Mouse (Mus musculus) kidney, postnatal 10 days (tissue): ENCODE data around the gene Arhgap35.

Experiments
- DNase-seq: peaks from one replicate; pipeline ENCODE4 v3.0.0; 2021; ENCODE audit warnings: mixed read lengths

Gene Arhgap35

GRCm38 (mm10) chr7:16601683-16602102 lies 13.1 kb downstream of the Arhgap35 start:
- DNase-seq = no peak

- peak; percentile 24 for DNase-seq
These were observed 15.8 kb downstream of the Arhgap35 start for GRCm38 (mm10) chr7:16599006-16599405.

GRCm38 (mm10) chr7:16591292-16591691 lies 23.5 kb downstream of the Arhgap35 start:
- no peak for DNase-seq

GRCm38 (mm10) chr7:16587649-16588048 lies 27.1 kb downstream of the Arhgap35 start:
- no peak for DNase-seq

GRCm38 (mm10) chr7:16584384-16584783 lies 30.4 kb downstream of the Arhgap35 start:
- DNase-seq = no peak

GRCm38 (mm10) chr7:16583775-16584174 lies 31.0 kb downstream of the Arhgap35 start:
- no peak for DNase-seq

- DNase-seq = no peak
These were observed 32.5 kb downstream of the Arhgap35 start for GRCm38 (mm10) chr7:16582299-16582698.

- peak; percentile 63 for DNase-seq
These were observed 33.3 kb downstream of the Arhgap35 start for GRCm38 (mm10) chr7:16581276-16582100.

GRCm38 (mm10) chr7:16576719-16577118 lies 38.1 kb downstream of the Arhgap35 start:
- DNase-seq = no peak

GRCm38 (mm10) chr7:16571191-16571590 lies 43.6 kb downstream of the Arhgap35 start:
- DNase-seq = no peak

- no peak for DNase-seq
These were observed 44.1 kb downstream of the Arhgap35 start for GRCm38 (mm10) chr7:16570737-16571136.

- peak; percentile 44 for DNase-seq
These were observed 50.3 kb downstream of the Arhgap35 start for GRCm38 (mm10) chr7:16564491-16564890.

GRCm38 (mm10) chr7:16557783-16558538 lies 56.8 kb downstream of the Arhgap35 start:
- no peak for DNase-seq

GRCm38 (mm10) chr7:16557251-16557650 lies 57.5 kb downstream of the Arhgap35 start:
- no peak for DNase-seq

- DNase-seq = no peak
These were observed 60.6 kb downstream of the Arhgap35 start for GRCm38 (mm10) chr7:16554215-16554614.

GRCm38 (mm10) chr7:16551581-16551980 lies 63.2 kb downstream of the Arhgap35 start:
- no peak for DNase-seq

- DNase-seq = no peak
These were observed 65.5 kb downstream of the Arhgap35 start for GRCm38 (mm10) chr7:16549299-16549698.

- peak; percentile 63 for DNase-seq
These were observed 70.0 kb downstream of the Arhgap35 start for GRCm38 (mm10) chr7:16544770-16545169.

GRCm38 (mm10) chr7:16537220-16537903 lies 77.4 kb downstream of the Arhgap35 start:
- no peak for DNase-seq

GRCm38 (mm10) chr7:16525995-16526394 lies 88.8 kb downstream of the Arhgap35 start:
- no peak for DNase-seq

- no peak for DNase-seq
These were observed 89.3 kb downstream of the Arhgap35 start for GRCm38 (mm10) chr7:16525448-16525847.

GRCm38 (mm10) chr7:16524308-16524707 lies 90.5 kb downstream of the Arhgap35 start:
- no peak for DNase-seq

- DNase-seq = no peak
These were observed 95.5 kb downstream of the Arhgap35 start for GRCm38 (mm10) chr7:16519310-16519709.
